7 mouse cellular contexts compared by ENCODE assay signal in genomic region chr14:108911138-108911841, GRCm38 (mm10). TPM values are rescaled to one million over a fixed set of nuclear protein-coding genes. Genes with fewer than 3 reads are reported as not detected.
DNase-seq lines count a peak whose midpoint lies in the region; ATAC-seq and TF ChIP-seq lines count a peak whose summit lies in the region.

No protein-coding gene starts in this region.

- H3K36me3 ChIP-seq in forebrain, embryonic 15.5 days: no peaks in the 10 kb centered on the region
- H3K36me3 ChIP-seq in midbrain, embryonic 12.5 days: no peaks in the 10 kb centered on the region

- CTCF ChIA-PET in Patski (lab: Charles Lee): no interaction called here

- peak; percentile 31 for ATAC-seq in Patski
- ATAC-seq in cerebellum, adult (ENCODE audit: insufficient number of reproducible peaks, low FRiP score, low TSS enrichment): peak; percentile 49
- peak; percentile 27 for ATAC-seq in forebrain, embryonic 15.5 days (replicated peaks)
- peak; percentile 14 for ATAC-seq in midbrain, embryonic 12.5 days (ENCODE audit: low FRiP score, low read depth)
- ATAC-seq in erythroid progenitor cell, adult 5-6 weeks (replicated peaks; ENCODE audit: low FRiP score, poor library complexity, severe bottlenecking): no peak

- peak overlapping the region; percentile 72 for H3K4me3 ChIP-seq in forebrain, embryonic 15.5 days
- peak overlapping the region; percentile 69 for H3K4me3 ChIP-seq in midbrain, embryonic 12.5 days

- in situ Hi-C loops in Patski (cut with MboI; ENCODE audit: low pct_unique_long_range_greater_than_20kb): no loop called here

- peak overlapping the region; percentile 85 for H3K4me2 ChIP-seq in forebrain, embryonic 15.5 days (replicated peaks)
- H3K4me2 ChIP-seq in midbrain, embryonic 12.5 days (replicated peaks): peak overlapping the region; percentile 85

- no peak for TF ChIP-seq CTCF in Patski (IDR thresholded peaks at IDR 0.05)

- peaks cover 18% of the 10 kb centered on the region for H3K27me3 ChIP-seq in Patski
- H3K27me3 ChIP-seq in forebrain, embryonic 15.5 days: no peaks in the 10 kb centered on the region
- peaks cover 8% of the 10 kb centered on the region; the same call in 1 of the 2 replicates for H3K27me3 ChIP-seq in midbrain, embryonic 12.5 days

- DNase-seq in Patski (ENCODE audit: low read depth, low spot score): no peak
- peak; percentile 34 to 51 for DNase-seq in layer of hippocampus, postnatal 10 days (ENCODE audit: low spot score in 2 of 2)
- no peak for DNase-seq in adrenal gland, adult 2 months

- no peaks in the 10 kb centered on the region; the same call in 1 of the 2 replicates for H3K9me3 ChIP-seq in forebrain, embryonic 15.5 days
- no peaks in the 10 kb centered on the region for H3K9me3 ChIP-seq in midbrain, embryonic 12.5 days

- WGBS in forebrain, embryonic 15.5 days: 1% methylated on average over 24 of the region's 24 CpGs
- under 1% methylated on average over 24 of the region's 24 CpGs for WGBS in midbrain, embryonic 12.5 days

- peak overlapping the region; percentile 91 for H3K27ac ChIP-seq in forebrain, embryonic 15.5 days (replicated peaks)
- peak overlapping the region; percentile 90 for H3K27ac ChIP-seq in midbrain, embryonic 12.5 days (replicated peaks)

- H3K4me1 ChIP-seq in forebrain, embryonic 15.5 days: peaks cover 31% of the 10 kb centered on the region
- H3K4me1 ChIP-seq in midbrain, embryonic 12.5 days: peaks cover 30% of the 10 kb centered on the region

- peak overlapping the region; percentile 82 for H3K9ac ChIP-seq in forebrain, embryonic 15.5 days (replicated peaks)
- H3K9ac ChIP-seq in midbrain, embryonic 12.5 days (replicated peaks): peak overlapping the region; percentile 68

- POLR2A ChIA-PET in Patski (lab: Charles Lee): no interaction called here

RNA-seq across cellular contexts. Expression of gene Slitrk1, which starts 2.7 kb away (rescaled TPM):
- not detected for polyA plus RNA-seq in Patski (2021)
- 19.4 and 22.7 TPM in 2 replicates for polyA plus RNA-seq in forebrain, embryonic 15.5 days (2015; fragmentation: Nextera tagmentation; extraction: Ambion mirVana)
- 10 to 100 TPM; 55.0 TPM for total RNA-seq in layer of hippocampus, postnatal 10 days (2021)
- 14.3 and 16.2 TPM in 2 replicates for polyA plus RNA-seq in midbrain, embryonic 12.5 days (2016; fragmentation: Nextera tagmentation; extraction: Ambion mirVana)
- not detected in 2 replicates for total RNA-seq in erythroid progenitor cell, adult 5-6 weeks (2015; ENCODE audit: low replicate concordance)
- not detected in 2 replicates for total RNA-seq in erythroid progenitor cell, adult 5-6 weeks (2017; ENCODE audit: low replicate concordance)
- 1 to 10 TPM in 1 of 2 experiments, under 1 TPM in 1; 0.69 to 1.3 TPM for total RNA-seq in adrenal gland, adult 2 months (2021)
- polyA plus RNA-seq in adrenal gland, adult 2 months (2012; rRNA removed): 0.04 and 0.06 TPM in 2 replicates

Comparison
In these comparisons a context has a peak if more than half of its experiments do, and no peak if none do; other contexts are left out.
1. DNase-seq: peak in layer of hippocampus, postnatal 10 days (2 of 2); none in Patski (single experiment) and adrenal gland, adult 2 months (single experiment).
2. RNA of gene Slitrk1, which starts 2.7 kb away (polyA plus RNA-seq): 19.4 to 22.7 TPM in forebrain, embryonic 15.5 days and 14.3 to 16.2 TPM in midbrain, embryonic 12.5 days; 0.04 to 0.06 TPM in adrenal gland, adult 2 months and not detected in Patski (single experiment); every median in the first group is over 10 times any median in the second.